Mouse (Mus musculus) heart, postnatal 10 days (tissue): ENCODE measurements around the gene Mblac1. TPM values are rescaled to one million over a fixed set of nuclear protein-coding genes. Genes with fewer than 3 reads are reported as not detected.

Experiments
- DNase-seq, 2 experiments: peaks; one replicate each; pipeline ENCODE4 v3.0.0; 2021
- intact Hi-C: fragments of 180-260 bp; cut with DNase I; formaldehyde crosslinking; loops from one replicate; pipeline ENCODE4 v1.15.1; 2025
- total RNA-seq, 2 experiments: library from RNA; stranded (reverse); gene quantifications; 2 replicates each; pipeline ENCODE4 v1.2.3; 2021

Gene Mblac1
- 1 to 10 TPM; 4.7 to 4.8 TPM for total RNA-seq

DNA sequence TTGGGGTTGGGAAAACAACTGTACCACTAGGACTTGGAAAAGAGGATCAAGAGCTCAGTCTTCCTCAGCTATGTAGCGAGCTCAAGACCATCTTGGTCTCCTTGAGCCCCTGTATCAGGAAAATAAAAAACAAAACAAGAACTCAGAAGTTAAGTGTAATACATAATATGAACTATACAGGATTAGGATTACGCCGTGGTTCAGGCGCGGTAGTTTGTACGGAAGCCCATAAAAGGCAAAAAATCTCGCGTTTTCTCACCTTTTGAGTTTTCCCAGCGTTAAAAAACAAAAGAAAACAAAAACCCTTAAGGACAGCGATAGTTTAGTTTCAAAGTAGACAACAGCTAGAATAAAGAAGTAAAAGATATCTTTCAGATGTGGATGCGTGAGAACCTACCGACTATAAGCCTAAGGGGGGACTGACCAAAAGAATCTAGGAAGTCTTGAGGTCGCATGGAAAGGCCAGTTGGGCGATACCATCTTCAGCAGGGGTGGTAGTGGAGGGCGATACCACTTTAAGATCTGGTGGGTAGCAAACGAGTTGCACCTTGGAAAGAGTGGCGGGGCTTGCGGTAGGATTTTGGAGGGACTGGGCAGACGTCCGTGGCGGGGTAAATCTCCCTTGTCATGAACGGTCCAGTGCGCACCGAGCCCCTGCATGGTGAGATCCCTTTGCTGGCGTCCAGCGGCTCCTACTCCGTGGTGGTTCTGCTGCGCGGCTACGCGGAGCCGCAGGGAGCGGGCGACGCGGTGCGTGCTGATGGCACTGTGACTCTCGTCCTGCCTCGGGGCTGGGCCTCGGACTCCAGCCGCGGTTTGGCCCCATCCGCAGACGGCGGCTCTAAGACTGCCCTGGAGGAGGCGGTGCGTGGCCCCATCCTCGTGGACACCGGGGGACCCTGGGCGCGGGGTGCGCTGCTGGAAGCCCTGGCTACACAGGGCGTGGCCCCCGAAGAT is at the start of gene Mblac1:
Gene Mblac1 (plus strand): TSS at position 544 of the 957 bp plus-strand sequence.
- intact Hi-C loops: no loop called here
- DNase-seq: peak; percentile 90 to 92

DNA sequence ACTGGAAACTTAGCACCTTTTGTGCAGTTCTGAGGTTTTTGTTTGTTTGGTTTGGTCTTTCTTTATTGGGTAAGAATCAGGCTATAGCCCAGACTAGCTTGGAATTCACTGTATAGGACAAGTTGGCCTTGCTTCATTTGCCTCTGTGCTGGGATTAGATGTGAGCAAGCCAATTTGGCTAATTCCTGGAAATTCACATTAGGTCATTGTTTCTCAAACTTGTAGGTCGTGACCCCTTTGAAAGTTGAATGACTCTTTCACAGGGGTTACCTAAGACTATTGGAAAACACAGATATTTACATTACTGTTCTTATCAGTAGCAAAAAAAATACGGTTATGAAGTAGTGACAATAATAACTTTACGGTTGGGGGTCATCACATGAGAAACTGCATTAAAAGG is 39.7 kb upstream of the Mblac1 start:
- intact Hi-C loops: loop anchor here (5.0 kb wide), 1 partner anchor 67 kb away; the partner anchor contains the start of gene Zkscan1
- DNase-seq: no peak

DNA sequence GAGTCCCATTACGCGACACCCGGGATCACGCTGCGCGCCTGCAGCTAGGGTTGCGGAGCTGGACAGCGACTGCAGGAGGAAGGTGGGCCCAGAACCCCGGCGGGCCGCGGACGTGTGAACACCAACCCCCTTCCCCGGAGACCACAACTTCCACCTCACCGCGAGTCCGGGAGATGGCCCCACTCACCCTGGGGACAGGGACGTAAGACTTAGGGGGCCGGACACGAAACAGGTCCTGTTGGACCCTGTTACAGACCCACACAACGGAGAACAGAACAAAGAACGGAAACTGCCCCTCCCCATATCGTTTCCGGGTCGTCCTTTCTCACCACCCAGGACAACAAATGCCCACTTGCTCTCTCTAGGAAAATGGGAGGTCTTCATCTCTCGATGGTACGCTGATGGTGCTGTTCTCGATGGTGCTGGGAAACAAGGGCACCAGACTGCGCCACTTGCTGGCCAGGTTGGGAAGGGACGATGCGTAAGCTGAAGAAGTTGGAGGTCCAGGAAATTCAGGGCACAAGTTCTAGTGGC is 38.6 kb upstream of the Mblac1 start, which contains the start of gene Zfp113:
Gene Zfp113 (minus strand): TSS at position 302 of the 534 bp plus-strand sequence.
- intact Hi-C loops: loop anchor here (1.0 to 5.0 kb wide), 2 partner anchors 38 to 268 kb away; no protein-coding TSS in a partner anchor
- peak; percentile 93 to 95 for DNase-seq

DNA sequence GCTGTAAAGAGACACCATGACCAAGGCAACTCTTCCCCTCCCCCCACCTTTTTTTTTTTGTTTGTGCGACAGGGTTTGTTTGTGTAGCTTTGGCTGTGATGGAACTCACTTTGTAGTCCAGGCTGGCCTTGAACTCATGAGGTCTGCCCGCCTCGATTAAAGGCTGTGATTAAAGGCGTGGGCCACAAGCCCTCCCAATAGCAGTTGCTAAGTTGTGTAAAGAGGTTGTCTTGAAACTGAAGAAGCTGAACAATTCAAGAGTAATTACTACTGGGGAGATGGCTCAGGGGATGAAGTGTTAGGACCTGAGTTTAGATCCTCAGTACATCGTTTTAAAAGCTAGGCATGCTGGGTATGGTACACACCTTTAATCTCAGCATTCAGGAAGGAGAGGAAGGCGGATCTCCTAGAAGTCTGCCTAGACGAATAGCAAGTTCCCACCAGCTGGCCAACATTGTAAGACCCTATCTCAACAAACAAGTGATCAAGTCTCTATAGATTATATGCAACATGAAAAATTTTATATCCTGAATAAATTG is 33.8 kb upstream of the Mblac1 start:
- no peak for DNase-seq
- intact Hi-C loops: loop anchor here (10.0 kb wide), 1 partner anchor 375 kb away; the partner anchor contains the start of genes Mepce and Zcwpw1

DNA sequence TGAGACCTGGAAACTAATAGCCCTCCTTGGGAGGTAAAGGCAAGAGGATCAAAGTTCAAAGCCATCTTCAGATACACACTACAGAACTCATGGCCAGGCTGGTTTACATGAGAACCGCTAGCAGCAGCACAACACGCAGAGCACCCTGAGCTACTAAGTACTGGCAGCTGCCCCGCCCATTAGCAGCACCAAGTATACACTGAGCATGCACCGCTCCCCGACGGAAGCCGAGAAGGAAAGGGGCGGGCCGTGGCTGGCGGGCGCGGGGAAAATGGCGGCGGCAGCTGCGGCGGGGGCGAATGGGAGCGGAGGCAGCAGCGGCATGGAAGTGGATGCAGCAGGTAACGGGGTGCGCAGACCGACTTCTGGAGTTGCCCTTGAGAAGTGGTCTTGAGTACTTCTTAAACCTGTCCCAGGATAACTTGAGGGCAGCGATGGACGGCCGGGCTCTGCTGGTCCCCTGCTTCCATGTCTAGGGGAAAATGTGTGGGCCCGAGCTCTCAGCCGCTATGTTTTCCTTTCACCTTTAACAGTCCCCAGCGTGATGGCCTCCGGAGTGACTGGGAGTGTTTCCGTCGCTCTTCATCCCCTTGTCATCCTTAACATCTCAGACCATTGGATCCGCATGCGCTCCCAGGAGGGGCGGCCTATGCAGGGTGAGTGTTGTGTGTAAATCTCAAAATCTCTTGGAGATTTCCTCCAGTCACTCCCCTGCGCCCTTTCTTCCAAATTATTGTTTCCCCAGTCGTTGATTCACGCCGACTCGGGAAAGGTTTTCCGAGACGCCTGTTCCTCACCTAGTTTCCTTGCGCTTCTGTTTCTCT is 33.1 kb upstream of the Mblac1 start, which contains the start of gene Cops6:
Gene Cops6 (plus strand): TSS at position 230 of the 824 bp plus-strand sequence.
- intact Hi-C loops: loop anchor here (10.0 kb wide), 1 partner anchor 376 kb away; the partner anchor contains the start of genes Mepce and Zcwpw1
- DNase-seq: peak; percentile 95 to 97

DNA sequence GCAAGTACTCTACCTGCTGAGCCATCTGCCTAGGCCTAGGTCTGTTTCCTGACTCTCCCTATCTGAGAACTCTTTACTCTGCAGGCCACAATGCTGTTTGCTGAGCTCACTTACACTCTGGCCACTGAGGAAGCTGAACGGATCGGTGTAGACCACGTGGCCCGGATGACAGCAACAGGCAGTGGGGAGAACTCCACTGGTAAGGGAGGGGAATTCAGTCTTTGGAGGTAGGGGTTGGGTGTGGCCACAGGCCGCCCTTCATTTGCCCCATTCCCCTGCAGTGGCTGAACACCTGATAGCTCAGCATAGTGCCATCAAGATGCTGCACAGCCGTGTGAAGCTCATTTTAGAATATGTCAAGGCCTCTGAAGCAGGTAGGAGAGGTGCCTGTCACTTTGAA is 31.1 kb upstream of the Mblac1 start:
- intact Hi-C loops: loop anchor here (10.0 kb wide), 1 partner anchor 378 kb away; the partner anchor contains the start of genes Mepce and Zcwpw1
- no peak for DNase-seq

DNA sequence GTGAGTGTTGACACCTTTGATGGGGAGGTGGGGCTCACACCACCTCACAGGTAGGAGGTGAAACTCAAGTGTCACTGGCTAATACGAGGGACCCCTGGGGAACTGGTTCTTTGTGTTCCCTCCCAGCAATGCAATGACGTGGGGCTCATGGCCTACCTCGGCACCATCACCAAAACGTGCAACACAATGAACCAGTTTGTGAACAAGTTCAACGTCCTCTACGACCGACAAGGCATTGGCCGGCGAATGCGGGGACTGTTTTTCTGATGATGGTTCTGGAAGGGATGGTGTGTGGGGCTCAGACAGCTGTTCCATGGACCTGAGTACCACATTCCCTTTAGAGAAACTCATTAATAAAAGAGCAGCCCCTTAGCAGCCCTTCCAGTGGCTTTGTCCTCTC is 30.5 kb upstream of the Mblac1 start:
- intact Hi-C loops: loop anchor here (10.0 kb wide), 1 partner anchor 379 kb away; the partner anchor contains the start of genes Mepce and Zcwpw1
- no peak for DNase-seq

DNA sequence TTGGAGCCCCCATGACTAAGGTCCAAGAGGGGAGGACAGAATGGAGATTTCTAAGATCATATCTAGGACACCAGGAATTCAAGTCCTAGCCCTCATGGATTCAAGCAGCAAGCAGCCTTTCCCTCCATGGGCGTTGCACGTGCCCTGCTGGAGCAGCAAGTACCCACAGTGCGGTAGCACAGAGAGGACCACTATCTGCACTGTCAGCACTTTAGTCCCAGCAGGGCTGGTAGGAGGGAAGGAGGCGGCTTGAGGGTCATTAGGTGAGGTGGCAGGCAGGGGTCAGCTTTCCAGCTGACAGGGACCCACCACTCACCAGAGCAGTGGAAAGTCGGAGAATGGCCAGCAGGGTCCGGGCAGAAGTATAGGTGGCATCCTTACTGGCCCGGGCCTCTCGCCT is 28.5 kb upstream of the Mblac1 start:
- no peak for DNase-seq
- intact Hi-C loops: loop anchor here (10.0 kb wide), 1 partner anchor 381 kb away; the partner anchor contains the start of genes Mepce and Zcwpw1

DNA sequence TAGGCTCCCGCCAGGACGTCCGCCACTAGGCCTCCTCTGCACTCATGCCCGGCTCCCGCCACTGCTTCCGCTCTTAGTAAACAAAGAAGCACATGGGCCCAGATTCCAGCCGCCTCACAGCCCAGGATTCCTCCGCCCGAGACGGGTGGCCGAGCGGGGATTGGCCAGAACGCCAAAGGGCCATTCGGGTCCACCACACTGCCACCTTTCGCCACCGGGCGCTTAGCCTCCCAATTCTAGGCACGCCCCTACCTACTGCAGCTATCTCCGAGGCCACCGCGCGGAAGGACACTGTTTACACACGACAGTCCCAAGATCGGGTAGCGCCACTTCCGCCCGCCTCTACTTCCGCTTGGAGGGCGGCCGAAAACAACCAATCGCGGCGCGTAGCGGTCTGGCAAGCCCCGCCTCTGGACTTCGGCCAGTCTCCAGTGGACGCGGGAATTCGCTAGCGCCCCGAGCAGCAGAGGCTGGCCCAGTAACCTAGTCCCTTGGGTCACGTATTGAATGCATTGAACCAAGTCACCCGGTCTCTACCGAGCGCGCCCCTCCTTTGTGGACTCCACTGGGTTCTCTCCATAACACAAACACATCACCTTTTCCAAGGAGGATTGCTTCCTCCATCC is 23.1 kb upstream of the Mblac1 start:
- DNase-seq: peak; percentile 98 to 99
- intact Hi-C loops: no loop called here

DNA sequence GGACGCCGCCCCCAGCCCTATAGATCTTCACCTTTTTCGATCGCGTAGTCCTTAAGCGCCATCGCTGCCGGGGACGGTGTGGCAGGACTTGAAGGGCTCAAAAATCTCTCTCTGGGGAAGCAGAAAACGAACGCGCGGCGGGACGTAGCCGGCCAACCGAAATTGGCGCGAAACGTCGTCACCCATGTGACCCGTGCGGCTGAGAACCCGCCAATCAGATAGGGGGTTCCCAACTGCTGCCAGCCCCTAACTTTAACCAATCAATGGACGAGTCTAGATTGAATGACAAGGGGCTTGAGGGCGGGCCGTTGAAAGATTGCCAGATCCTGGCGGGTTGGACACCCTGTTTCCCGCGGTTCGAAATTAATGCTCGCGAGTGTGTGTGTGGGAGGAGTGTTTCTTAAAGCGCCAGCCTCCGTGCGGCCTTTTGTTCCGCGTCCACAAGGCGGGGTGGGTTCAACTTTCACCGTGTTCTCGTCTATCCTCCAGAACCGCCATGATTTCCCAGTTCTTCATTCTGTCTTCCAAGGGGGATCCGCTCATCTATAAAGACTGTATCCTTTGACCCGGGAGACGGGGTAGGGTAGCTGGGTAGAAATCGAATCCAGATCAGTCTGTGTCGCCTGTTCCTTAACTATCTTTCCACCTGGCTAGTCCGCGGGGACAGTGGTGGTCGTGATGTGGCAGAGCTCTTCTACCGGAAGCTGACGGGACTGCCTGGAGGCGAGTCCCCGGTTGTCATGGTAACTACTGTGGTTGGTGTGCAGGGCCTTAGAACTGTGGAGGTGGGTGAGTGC is 22.2 kb upstream of the Mblac1 start, which contains the start of the genes Ap4m1 and Mcm7:
Gene Ap4m1 (plus strand): TSS at position 308 of the 797 bp plus-strand sequence.
Gene Mcm7 (minus strand): TSS at position 728 of the 797 bp plus-strand sequence.
- peak; percentile 99 for DNase-seq
- intact Hi-C loops: no loop called here

DNA sequence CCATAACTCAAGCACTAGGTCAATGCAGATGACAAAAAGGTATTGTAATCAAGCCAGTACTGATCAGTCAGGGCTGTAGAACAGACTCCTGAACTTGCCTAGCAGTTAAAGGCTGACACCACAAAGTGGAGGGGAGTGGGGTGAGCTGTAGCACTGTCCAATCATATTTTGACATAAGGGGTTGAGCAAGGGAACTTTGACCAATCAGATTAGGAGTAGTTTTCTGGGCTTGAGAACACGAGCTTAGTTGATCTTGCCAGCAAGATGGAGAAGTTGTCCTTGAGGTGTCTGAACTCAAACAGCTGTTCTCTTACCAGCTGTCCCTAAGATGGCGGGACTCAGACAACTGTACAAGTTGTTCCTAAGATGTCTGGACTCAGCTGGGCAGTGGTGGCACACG is 20.9 kb upstream of the Mblac1 start:
- intact Hi-C loops: no loop called here
- no peak for DNase-seq

DNA sequence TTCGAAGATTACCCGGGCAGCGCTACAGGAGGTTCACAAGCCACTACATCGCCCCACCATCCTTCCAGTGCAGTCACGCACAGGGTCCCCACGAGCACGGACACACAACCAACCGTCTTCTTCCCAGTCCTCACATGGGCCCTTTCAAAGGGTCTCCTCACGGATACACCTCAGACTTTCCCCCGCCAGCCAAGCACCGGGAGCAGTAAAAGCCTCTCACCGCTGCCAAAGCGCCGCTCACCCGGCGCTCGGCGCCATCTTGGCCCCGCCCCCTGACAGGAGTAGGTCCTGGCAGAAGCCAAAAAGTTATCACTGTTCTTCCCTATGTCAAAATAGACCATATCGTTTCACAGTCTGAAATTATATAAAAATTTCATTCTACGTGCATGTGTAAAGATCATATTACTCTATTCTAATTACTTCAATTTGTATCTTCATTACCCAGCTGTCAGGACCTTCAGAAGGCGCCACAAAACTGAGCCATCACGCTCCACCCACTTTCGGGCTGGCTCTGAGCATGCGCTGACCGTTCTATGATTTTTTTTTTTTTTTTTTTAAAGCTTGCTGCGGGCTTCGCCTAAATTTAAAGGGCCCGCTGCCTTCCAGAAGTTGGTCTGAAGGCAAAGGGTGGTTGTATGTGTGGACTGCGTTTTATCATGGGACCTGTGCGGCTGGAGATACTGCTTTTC is 7.0 kb upstream of the Mblac1 start, which contains the start of the genes Taf6 and Cnpy4:
Gene Taf6 (minus strand): TSS at position 502 of the 689 bp plus-strand sequence.
Gene Cnpy4 (plus strand): TSS at position 536 of the 689 bp plus-strand sequence.
- intact Hi-C loops: no loop called here
- peak; percentile 90 to 92 for DNase-seq

DNA sequence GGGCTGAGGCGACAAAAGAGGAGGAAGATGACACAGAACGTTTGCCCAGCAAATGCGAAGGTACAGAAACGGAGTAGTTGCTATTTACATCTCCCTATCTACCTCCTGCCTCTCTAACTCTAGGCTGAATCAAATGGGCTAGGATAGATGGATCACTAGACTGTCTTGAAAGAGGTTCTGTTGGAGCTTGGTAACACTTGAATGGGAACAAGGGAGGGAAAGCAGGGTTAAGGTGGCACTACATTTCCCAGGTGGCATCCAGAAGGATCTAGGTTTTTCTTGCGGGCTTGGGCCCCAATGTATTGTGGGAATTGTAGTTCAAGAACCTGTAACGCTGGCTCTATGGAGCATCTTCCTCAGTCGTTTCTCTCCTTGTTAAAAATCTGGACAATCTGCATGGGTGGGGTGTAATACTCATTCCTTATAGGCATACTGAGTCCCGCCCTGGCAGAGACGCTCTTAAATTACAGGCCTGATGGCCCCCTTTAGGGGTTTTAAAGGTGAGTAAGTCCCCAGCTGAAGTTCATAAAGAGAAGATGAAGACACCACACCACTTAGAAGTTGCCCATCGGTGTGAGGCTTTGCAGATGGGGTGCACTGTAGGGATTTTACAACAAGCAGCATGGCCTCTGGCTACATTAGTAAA is 6.3 kb upstream of the Mblac1 start:
- peak; percentile 80 to 81 for DNase-seq
- intact Hi-C loops: no loop called here

DNA sequence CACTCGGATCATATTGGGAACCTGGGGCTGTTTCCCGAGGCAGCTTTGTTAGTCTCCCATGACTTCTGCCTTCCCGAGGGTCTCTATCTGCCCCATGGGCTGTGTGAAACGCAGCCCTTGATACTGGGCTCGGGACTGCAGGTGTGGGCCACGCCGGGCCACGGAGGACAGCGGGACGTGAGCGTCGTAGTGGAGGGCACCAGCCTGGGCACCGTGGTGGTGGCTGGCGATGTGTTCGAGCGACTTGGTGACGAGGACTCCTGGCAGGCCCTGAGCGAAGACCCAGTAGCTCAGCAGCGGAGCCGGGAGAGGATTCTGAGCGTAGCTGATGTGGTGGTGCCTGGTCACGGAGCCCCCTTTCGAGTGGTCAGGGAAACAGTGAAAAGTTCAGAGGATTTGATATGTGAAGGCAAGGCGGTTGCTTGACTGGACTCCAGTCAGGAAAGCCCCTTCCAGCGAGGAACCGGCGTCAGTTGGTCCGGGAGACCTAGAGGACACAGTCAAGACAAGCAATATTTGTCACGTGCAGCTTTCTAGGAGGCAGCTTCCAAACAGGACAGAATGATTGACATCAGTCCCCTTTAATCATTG is 736 bp downstream of the Mblac1 start:
- intact Hi-C loops: no loop called here

DNA sequence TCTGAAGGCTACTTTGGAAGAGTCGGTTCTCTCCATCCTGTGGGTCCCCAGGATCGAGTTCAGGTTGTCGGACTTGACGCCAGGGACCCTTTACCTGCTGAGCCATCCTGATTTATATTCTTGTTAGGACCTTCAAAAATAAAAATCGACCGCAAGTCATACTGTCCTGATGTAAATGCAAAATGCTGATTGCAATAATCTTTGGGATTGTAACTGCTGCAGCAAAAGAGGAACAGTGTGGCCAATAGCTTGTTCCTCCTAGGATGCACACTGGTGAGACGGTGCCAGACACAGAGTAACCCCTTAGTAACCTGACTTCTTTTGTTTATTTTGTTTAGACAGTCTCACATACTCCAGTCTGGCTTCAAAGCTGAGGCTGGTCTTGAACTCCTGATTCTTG is 1.3 kb downstream of the Mblac1 start:
- intact Hi-C loops: no loop called here
- DNase-seq: no peak

More for the DNA sequence above, 736 bp downstream of the Mblac1 start:
- peak; percentile 45 to 55 for DNase-seq

DNA sequence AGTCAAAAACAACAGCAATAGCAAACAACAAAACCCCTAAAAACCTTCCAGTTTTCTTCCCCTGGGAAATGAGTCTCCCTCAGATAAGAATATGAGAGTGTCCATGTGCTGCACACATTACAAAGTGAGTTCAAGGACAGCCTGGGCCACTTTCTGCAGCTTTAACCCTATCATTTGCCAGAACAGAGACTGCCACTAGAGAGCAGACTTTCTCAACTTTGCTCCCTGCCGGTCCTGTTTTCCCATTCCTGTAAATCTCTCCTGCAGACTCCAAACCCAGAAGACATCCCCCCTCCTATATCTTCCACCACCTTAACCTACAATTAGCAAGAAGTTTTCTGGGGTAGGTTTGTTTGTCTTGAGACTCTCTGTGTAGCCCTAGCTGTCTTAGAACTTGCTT is 5.5 kb downstream of the Mblac1 start:
- DNase-seq: no peak
- intact Hi-C loops: no loop called here

DNA sequence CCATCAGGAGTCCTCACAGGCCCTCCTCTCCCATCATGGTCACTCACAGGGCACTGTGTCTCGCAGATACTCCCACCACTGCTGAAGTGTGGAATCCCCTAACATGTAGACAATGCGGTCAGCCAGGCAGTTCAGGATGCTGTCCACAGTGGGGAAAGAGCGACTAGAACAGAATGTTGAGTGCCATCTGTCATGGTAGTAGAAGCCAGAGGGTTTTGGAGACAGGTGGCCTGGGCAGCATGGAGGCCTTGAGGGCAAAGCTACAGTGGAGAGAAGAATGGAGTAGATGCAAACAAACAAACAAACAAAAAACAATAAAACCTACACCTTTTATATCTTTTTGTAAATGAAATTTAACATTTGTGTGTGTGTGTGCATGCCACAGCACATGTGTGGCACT is 8.0 kb downstream of the Mblac1 start:
- intact Hi-C loops: no loop called here
- DNase-seq: no peak
